Mouse (Mus musculus): ENCODE data around the gene 9530003J23Rik. TPM values are rescaled to one million over a fixed set of nuclear protein-coding genes. Genes with fewer than 3 reads are reported as not detected.

9530003J23Rik gene
- total RNA-seq, 2 experiments from 2014 or later = not detected

DNA sequence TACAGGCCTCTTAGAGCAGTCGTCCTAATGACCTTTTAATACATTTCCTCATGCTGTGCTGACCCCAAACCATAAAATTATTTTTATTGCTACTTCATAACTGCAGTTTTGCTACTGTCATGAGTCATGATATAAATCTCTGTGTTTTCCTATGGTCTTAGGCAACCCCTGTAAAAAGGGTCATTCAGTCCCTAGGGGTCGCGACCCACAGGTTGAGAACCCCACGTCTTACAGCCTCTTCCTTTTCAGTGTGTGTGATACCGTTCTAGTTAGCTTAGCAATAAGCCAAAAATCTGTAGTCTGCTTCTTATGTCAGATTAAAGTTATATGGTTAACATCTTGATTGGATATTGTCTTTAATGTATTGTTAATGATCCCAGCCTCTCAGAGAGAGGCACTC, 45.1 kb downstream of the 9530003J23Rik start:
- no peak for ATAC-seq (replicated peaks; ENCODE audit: poor library complexity)

- ATAC-seq (replicated peaks; ENCODE audit: poor library complexity) = no peak
Observed at GRCm38 (mm10) chr10:117185399-117186089, 53.0 kb downstream of the 9530003J23Rik start.

Other genes with a start within 250 kb of the 9530003J23Rik start
- not detected in 2 replicates for gene Lrrc10, start 193.4 kb downstream of the 9530003J23Rik start, total RNA-seq (2015)
- gene Lrrc10, start 193.4 kb downstream of the 9530003J23Rik start, total RNA-seq (2017) = not detected in 2 replicates
- gene Cct2, start 174.9 kb downstream of the 9530003J23Rik start, total RNA-seq (2015) = 627 and 662 TPM in 2 replicates
- 516 and 565 TPM in 2 replicates for gene Cct2, start 174.9 kb downstream of the 9530003J23Rik start, total RNA-seq (2017)
- gene Frs2, start 90.2 kb downstream of the 9530003J23Rik start, total RNA-seq (2015) = 33.5 and 37.9 TPM in 2 replicates
- gene Frs2, start 90.2 kb downstream of the 9530003J23Rik start, total RNA-seq (2017) = 14.4 and 15.1 TPM in 2 replicates
- 67.5 and 68.1 TPM in 2 replicates for gene Yeats4, start 14.2 kb downstream of the 9530003J23Rik start, total RNA-seq (2015)
- gene Yeats4, start 14.2 kb downstream of the 9530003J23Rik start, total RNA-seq (2017) = 109 and 137 TPM in 2 replicates
- gene Lyz2, start 43.6 kb upstream of the 9530003J23Rik start, total RNA-seq (2015) = 545 and 765 TPM in 2 replicates
- 600 and 820 TPM in 2 replicates for gene Lyz2, start 43.6 kb upstream of the 9530003J23Rik start, total RNA-seq (2017)
- gene Lyz1, start 54.2 kb upstream of the 9530003J23Rik start, total RNA-seq (2015) = not detected in 2 replicates
- 0.33 TPM in 1 of 2 replicates, not detected in the other for gene Lyz1, start 54.2 kb upstream of the 9530003J23Rik start, total RNA-seq (2017)
- 103 and 107 TPM in 2 replicates for gene Cpsf6, start 141.3 kb upstream of the 9530003J23Rik start, total RNA-seq (2015)
- 108 and 138 TPM in 2 replicates for gene Cpsf6, start 141.3 kb upstream of the 9530003J23Rik start, total RNA-seq (2017)